Mouse (Mus musculus): ENCODE results near the gene Gtf2ird2. TPM values are rescaled to one million over a fixed set of nuclear protein-coding genes. Genes with fewer than 3 reads are reported as not detected.

The Gtf2ird2 gene
- total and polyA plus RNA-seq, 3 experiments: 3.6 to 4.6 TPM; not detected in 1

- DNase-seq (ENCODE audit: low read depth, low spot score): no peak
- Histone ChIP-seq H3K79me2 (ENCODE audit: control insufficient read depth, insufficient read depth, low read length, poor library complexity) (no peaks in the 10 kb centered on the region), H3K4me1 (ENCODE audit: control insufficient read depth in 1 of 2, insufficient read depth in 2 of 2, low read length in 2 of 2) (no peaks in the 10 kb centered on the region)
These were observed 44.4 kb upstream of the Gtf2ird2 start for GRCm38 (mm10) chr5:134139429-134139828.

GRCm38 (mm10) chr5:134141236-134141635 is 42.6 kb upstream of the Gtf2ird2 start:
- Histone ChIP-seq H3K4me1 (ENCODE audit: control insufficient read depth in 1 of 2, insufficient read depth in 2 of 2, low read length in 2 of 2) (no peaks in the 10 kb centered on the region), H3K9me3 (replicated peaks; ENCODE audit: insufficient read depth, low read length) (no peaks in the 10 kb centered on the region), H3K36me3 (ENCODE audit: control insufficient read depth in 1 of 2, insufficient read depth in 2 of 2, low read length in 2 of 2) (no peaks in the 10 kb centered on the region), H3K4me3 (ENCODE audit: control insufficient read depth in 1 of 2, insufficient read depth in 1 of 2, low read depth in 2 of 2, low read length in 2 of 2) (no peak overlapping the region), H3K79me2 (ENCODE audit: control insufficient read depth, insufficient read depth, low read length, poor library complexity) (no peaks in the 10 kb centered on the region), H3K27me3 (ENCODE audit: control insufficient read depth in 1 of 2, insufficient read depth in 2 of 2, low read length in 2 of 2) (no peaks in the 10 kb centered on the region), H3K9ac (ENCODE audit: control insufficient read depth, low read depth, low read length, poor library complexity, severe bottlenecking) (no peak overlapping the region), H3K27ac (ENCODE audit: control insufficient read depth, low read depth, low read length) (no peak overlapping the region)
- TF ChIP-seq POLR2AphosphoS2 (IDR thresholded peaks at IDR 0.05; ENCODE audit: low read length) (no peak), MXI1 (IDR thresholded peaks at IDR 0.05; ENCODE audit: low read depth, low read length) (no peak), RCOR1 (IDR thresholded peaks at IDR 0.05; ENCODE audit: low read depth, low read length) (no peak), POLR2A (IDR thresholded peaks at IDR 0.05; ENCODE audit: control insufficient read depth in 1 of 2, insufficient read depth in 1 of 2, low read depth in 1 of 2, low read length in 2 of 2, poor library complexity in 1 of 2) (no peak), SMC3 (IDR thresholded peaks at IDR 0.05; ENCODE audit: low read depth, low read length) (no peak), MEF2A (IDR thresholded peaks at IDR 0.05; ENCODE audit: extremely low read depth, insufficient replicate concordance, low read depth, low read length, poor library complexity, severe bottlenecking) (no peak), SIN3A (IDR thresholded peaks at IDR 0.05; ENCODE audit: low read length) (no peak), MAX (IDR thresholded peaks at IDR 0.05; ENCODE audit: low read length) (no peak), USF1 (IDR thresholded peaks at IDR 0.05; ENCODE audit: low read depth, low read length) (no peak), TAL1 (IDR thresholded peaks at IDR 0.05; ENCODE audit: low read length) (no peak), ZNF384 (IDR thresholded peaks at IDR 0.05; ENCODE audit: low read depth, low read length) (no peak), JUND (IDR thresholded peaks at IDR 0.05; ENCODE audit: low read depth, low read length) (no peak), CHD1 (IDR thresholded peaks at IDR 0.05; ENCODE audit: low read depth, low read length) (no peak), ZC3H11A (IDR thresholded peaks at IDR 0.05; ENCODE audit: low read depth, low read length) (no peak), UBTF (IDR thresholded peaks at IDR 0.05; ENCODE audit: borderline replicate concordance, insufficient read depth, low read depth, low read length) (no peak)
- no peak for DNase-seq (ENCODE audit: low read depth, low spot score)

More at GRCm38 (mm10) chr5:134139429-134139828, 44.4 kb upstream of the Gtf2ird2 start:
- Histone ChIP-seq H3K27me3 (ENCODE audit: control insufficient read depth in 1 of 2, insufficient read depth in 2 of 2, low read length in 2 of 2) (no peaks in the 10 kb centered on the region), H3K27ac (ENCODE audit: control insufficient read depth, low read depth, low read length) (no peak overlapping the region), H3K9ac (ENCODE audit: control insufficient read depth, low read depth, low read length, poor library complexity, severe bottlenecking) (no peak overlapping the region), H3K36me3 (ENCODE audit: control insufficient read depth in 1 of 2, insufficient read depth in 2 of 2, low read length in 2 of 2) (no peaks in the 10 kb centered on the region), H3K9me3 (replicated peaks; ENCODE audit: insufficient read depth, low read length) (no peaks in the 10 kb centered on the region), H3K4me3 (ENCODE audit: control insufficient read depth in 1 of 2, insufficient read depth in 1 of 2, low read depth in 2 of 2, low read length in 2 of 2) (no peak overlapping the region)
- TF ChIP-seq BHLHE40 (IDR thresholded peaks at IDR 0.05; ENCODE audit: borderline replicate concordance, low read depth, low read length) (no peak), TCF12 (IDR thresholded peaks at IDR 0.05; ENCODE audit: low read depth, low read length) (no peak), MYC (IDR thresholded peaks at IDR 0.05; ENCODE audit: low read depth, low read length) (no peak), KAT2A (conservative IDR thresholded peaks at IDR 0.05; ENCODE audit: low read depth, low read length) (no peak), CTCF (IDR thresholded peaks at IDR 0.05 in 2 of 3, conservative IDR thresholded peaks at IDR 0.05 in 1 of 3; ENCODE audit: control insufficient read depth in 1 of 3, insufficient read depth in 1 of 3, low read depth in 2 of 3, low read length in 3 of 3, poor library complexity in 1 of 3, severe bottlenecking in 1 of 3) (0 out of 6 replicates have a peak, but pooled peaks of 1 of the 3 experiments have one; percentile 10), MXI1 (IDR thresholded peaks at IDR 0.05; ENCODE audit: low read depth, low read length) (no peak), NRF1 (IDR thresholded peaks at IDR 0.05; ENCODE audit: insufficient read depth, low read depth, low read length, poor library complexity, severe bottlenecking) (no peak)

All from MEL (cell line).